Mouse (Mus musculus) G1E (cell line): ENCODE measurements around the gene Cldn34d. TPM values are rescaled to one million over a fixed set of nuclear protein-coding genes. Genes with fewer than 3 reads are reported as not detected.

ENCODE experiments used
- ATAC-seq: 2 replicates; pipeline ENCODE4 v1.8.0; 2016; ENCODE audit warnings: mild to moderate bottlenecking; ENCODE audit not compliant: insufficient number of reproducible peaks, poor library complexity, low FRiP score, severe bottlenecking; ENCODE audit errors: extremely low read depth
- DNase-seq: peaks from one replicate; pipeline ENCODE4 v3.0.0; 2012; ENCODE audit warnings: low spot score
- H3K27me3 ChIP-seq: 2 replicates; pipeline ENCODE4 v1.6.1; 2012; ENCODE audit warnings: mild to moderate bottlenecking, low read length, inconsistent platforms; ENCODE audit not compliant: insufficient read depth
- H3K36me3 ChIP-seq: replicated peaks from 2 replicates; pipeline ENCODE3; 2012; ENCODE audit warnings: mild to moderate bottlenecking, inconsistent platforms
- H3K4me1 ChIP-seq: 2 replicates; pipeline ENCODE4 v1.6.1; 2012; ENCODE audit warnings: low read depth, low read length, inconsistent platforms, mixed read lengths; ENCODE audit not compliant: insufficient read depth
- H3K4me3 ChIP-seq: 2 replicates; pipeline ENCODE4 v1.5.1; 2012; ENCODE audit warnings: low read depth, mild to moderate bottlenecking, inconsistent platforms, low read length, moderate library complexity, mixed read lengths
- H3K9me3 ChIP-seq: replicated peaks from 2 replicates; pipeline ENCODE4 v1.6.1; 2012; ENCODE audit warnings: inconsistent platforms
- CTCF ChIP-seq: IDR thresholded peaks from 2 replicates; pipeline ENCODE4 v1.5.1; 2012; ENCODE audit warnings: low read depth, low read length, inconsistent platforms, mixed read lengths
- GATA1 ChIP-seq: IDR thresholded peaks from 2 replicates; pipeline ENCODE4 v1.6.1; 2012; ENCODE audit warnings: borderline replicate concordance, low read length, inconsistent platforms, mixed read lengths
- GATA2 ChIP-seq: IDR thresholded peaks from 2 replicates; pipeline ENCODE4 v1.6.1; 2012; ENCODE audit warnings: low read depth, low read length, inconsistent platforms, borderline replicate concordance
- POLR2AphosphoS5 ChIP-seq: IDR thresholded peaks from 2 replicates; pipeline ENCODE4 v1.6.1; 2012; ENCODE audit warnings: low read depth, low read length, inconsistent platforms; ENCODE audit not compliant: insufficient replicate concordance
- TAL1 ChIP-seq: conservative IDR thresholded peaks from 2 replicates; pipeline ENCODE4 v1.6.1; 2012; ENCODE audit warnings: low read depth, low read length, inconsistent platforms, mixed read lengths
- polyA plus RNA-seq: library from polyadenylated mRNA; stranded (reverse); fragments of >175 nt; gene quantifications from 2 replicates; pipeline ENCODE4 v1.2.3, GENCODE M21; 2012
- total RNA-seq, 2 experiments: library from RNA; stranded (forward) in 1 of 2; stranded (reverse) in 1 of 2; fragments of 200-1000 nt in 1 of 2; fragments of >200 nt in 1 of 2; fragmentation: Nextera tagmentation in 1 of 2; gene quantifications; 2 replicates each; pipeline ENCODE4 v1.2.3; 2014 to 2017

Gene Cldn34d
- total RNA-seq (2014; fragmentation: Nextera tagmentation) (not detected in 2 replicates), total RNA-seq (2017) (not detected in 2 replicates), polyA plus RNA-seq (not detected in 2 replicates)

- TF ChIP-seq CTCF (no peak), GATA1 (no peak), POLR2AphosphoS5 (no peak), TAL1 (no peak), GATA2 (no peak)
- no peaks in the 10 kb centered on the region for H3K36me3 ChIP-seq
- DNase-seq (no peak), ATAC-seq (no peak)
- H3K4me1 ChIP-seq: no peaks in the 10 kb centered on the region
- no peaks in the 10 kb centered on the region for H3K9me3 ChIP-seq
- no peaks in the 10 kb centered on the region for H3K27me3 ChIP-seq
- no peak within 1 kb of the TSS for H3K4me3 ChIP-seq
Measured at GRCm38 (mm10) chrX:76602824-76603223, at the start of gene Cldn34d. Cldn34d (minus strand) TSS chrX:76602924.

- ATAC-seq (peak; percentile 100), DNase-seq (no peak)
- H3K27me3 ChIP-seq: no peaks in the 10 kb centered on the region
- peak; percentile 53; the same call in 1 of the 2 replicates for TF ChIP-seq GATA2
- 0 out of 2 replicates have a peak, but pooled peaks have one; percentile 25 for TF ChIP-seq CTCF
- no peak for TF ChIP-seq POLR2AphosphoS5
- peak; percentile 97; the same call in 1 of the 2 replicates for TF ChIP-seq GATA1
- TF ChIP-seq TAL1: 0 out of 2 replicates have a peak, but pooled peaks have one; percentile 30
- no peaks in the 10 kb centered on the region for H3K4me1 ChIP-seq
- H3K36me3 ChIP-seq: no peaks in the 10 kb centered on the region
- H3K9me3 ChIP-seq: no peaks in the 10 kb centered on the region
- no peak overlapping the region for H3K4me3 ChIP-seq
Measured at GRCm38 (mm10) chrX:76598459-76599206, 4.1 kb downstream of the Cldn34d start.

Other genes with a start within 250 kb of the Cldn34d start
- not detected in 2 replicates for gene Cldn34b4, start 209.6 kb downstream of the Cldn34d start, total RNA-seq (2014; fragmentation: Nextera tagmentation)
- 0.17 TPM in 1 of 2 replicates, not detected in the other for gene Cldn34b4, start 209.6 kb downstream of the Cldn34d start, total RNA-seq (2017)
- gene Cldn34b4, start 209.6 kb downstream of the Cldn34d start, polyA plus RNA-seq: not detected in 2 replicates